Mouse (Mus musculus) heart, adult 11 months (tissue): Measurements from ENCODE around the gene Prrc2a.

Source experiments
- DNase-seq: peaks from one replicate; pipeline ENCODE4 v3.0.0; 2022

Gene Prrc2a

DNA sequence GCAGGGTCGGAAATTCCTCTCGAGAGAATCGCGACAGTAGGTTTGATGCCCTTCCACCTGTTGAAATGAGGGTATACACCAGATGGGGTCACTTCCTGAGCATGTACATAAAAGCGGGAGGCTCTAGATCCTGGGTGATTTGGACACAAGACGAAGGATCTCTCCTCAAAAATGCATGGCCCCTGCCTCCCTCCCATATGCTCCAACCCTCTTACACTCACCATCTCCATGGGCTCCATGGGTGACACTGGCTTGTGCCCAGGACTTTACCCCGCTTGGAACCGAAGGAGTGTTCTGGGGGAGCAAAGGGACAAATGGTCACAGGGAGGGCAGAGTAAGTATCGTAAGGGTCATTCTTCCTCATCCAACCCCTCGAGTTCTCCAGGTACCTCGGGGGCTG lies 3.3 kb downstream of the Prrc2a start:
- peak; percentile 92 for DNase-seq

DNA sequence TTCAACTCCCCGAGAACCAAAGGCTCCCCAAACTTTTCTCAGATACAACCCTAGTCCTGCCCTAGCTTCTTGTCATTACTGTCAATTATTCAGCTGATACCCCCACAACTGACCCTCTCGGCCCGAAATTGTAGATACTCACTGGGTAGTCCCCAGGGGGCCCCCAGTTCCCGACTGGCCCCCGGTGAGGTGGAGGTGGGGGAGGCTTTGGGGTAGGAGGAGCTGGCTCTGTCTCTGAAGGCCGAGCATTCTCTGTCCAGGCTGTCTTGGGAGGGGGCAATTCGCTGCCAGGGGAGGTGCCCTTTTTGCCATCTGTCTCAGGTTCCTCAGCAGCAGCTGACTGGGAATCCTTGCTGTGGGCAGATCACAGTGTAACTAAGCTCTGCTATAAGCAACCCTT lies 5.1 kb downstream of the Prrc2a start:
- peak; percentile 91 for DNase-seq

DNA sequence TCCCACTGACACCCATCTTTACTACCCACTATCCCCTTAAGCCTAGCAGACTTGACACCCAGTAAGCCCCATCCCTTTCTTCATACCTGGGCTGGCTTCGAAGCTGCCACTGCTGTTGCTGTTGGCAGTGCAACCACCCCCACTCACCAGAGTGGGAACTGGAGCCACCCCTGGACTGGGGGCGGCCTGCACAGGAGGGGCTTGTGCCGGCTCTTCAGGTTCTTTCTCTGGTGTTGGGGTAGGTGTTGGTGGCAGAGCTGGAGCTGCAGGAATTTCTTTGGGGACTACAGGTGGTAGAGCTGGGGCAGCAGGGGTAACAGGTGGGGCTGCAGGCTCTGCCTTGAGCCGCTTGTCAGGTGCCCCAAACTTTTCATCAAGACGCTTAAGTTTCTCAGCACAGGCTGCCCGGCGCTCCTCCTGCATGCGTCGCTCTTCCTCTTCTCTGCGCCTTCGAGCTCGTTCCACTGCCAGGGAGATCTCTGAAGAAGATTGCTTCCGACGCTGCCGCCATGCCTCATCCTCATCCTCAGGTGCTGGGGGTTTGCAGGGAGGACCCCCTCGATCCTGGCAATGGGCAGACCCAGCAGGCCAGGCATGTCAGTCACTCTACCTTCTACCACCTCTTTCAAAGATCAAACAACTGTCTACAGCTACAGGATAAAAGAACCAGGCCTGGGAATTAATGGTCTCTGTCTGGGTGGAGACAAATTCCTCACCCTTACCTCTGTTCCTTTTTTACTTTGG lies 5.7 kb downstream of the Prrc2a start:
- peak; percentile 90 for DNase-seq

DNA sequence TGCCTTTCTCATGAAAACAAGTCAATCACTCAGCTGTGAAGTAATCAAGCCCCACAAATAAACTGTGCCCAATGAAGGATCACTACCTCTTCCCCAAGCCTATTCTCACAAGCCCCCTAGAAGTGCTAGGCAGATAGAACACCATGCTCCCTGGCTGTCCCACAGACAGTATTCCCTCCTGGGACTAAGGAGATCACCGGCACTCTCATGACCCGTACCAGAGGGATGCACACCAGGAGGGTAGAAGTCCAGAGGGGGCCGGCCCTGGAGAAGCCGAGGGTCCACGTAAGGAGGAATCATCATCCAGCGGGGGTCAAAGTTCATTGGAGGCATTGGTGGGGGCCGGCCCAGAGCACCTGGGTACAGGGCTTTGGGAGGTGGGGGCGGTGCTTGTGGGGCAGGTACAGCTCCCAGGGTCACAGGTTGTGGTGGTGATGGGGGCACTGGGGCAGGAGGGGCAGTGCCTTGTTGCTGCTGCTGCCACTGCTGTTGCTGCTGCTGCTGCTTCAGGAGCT lies 7.0 kb downstream of the Prrc2a start:
- DNase-seq = peak; percentile 93

DNA sequence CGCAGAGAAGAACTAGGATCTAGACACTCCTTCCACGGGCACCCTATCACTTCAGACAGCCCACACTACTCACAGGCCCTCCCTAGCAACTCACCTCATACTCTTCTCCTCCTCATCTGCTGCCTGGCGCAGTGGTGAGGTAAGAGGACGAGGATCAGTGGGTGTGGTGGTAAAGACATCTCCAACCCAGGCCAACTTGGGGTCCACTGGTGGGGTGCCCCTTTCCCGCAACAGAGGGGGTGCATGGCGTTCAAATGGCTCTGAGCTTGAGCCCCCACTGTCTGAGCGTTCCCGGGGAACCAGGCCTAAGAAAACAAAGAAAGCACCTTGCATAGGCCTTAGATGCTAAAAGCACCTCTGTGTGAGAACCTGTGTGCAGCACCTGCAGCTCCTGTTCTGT lies 7.4 kb downstream of the Prrc2a start:
- DNase-seq = peak; percentile 91

DNA sequence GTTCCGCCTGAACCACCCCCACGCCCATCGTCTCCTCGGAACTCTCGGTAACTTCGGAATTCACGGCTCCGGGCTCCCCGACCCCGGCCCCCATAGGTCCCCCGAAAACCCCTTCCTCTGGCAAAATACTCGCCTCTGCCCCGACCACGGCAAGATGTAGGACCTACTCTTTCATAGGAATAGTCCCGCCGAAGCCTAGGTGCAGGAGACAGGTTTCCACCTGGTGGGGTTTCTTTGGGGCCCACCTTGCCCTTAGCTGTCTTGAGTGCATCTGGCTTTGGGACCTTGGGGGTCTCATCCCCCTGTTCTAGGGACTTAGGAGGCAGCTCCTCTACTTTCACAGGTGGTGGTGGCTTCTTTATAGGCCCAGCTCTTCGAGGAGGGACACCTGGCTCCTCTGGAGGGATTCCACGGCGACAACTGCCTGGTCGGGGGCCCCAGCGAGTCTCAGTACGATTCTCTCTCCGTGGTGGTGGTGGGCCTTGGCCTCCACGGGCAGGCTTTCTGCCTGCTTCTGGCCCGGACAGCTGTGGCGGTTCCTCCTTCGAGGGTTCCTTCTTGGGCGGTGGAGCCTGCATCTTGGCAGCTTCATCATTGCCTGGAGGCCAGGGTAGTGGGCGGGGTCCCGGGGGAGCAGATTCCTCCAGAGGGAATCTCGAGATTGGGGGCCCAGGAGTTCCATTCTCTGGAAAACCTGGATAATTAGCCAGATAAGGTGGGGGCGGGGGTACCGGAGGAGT lies 8.1 kb downstream of the Prrc2a start:
- peak; percentile 93 for DNase-seq

DNA sequence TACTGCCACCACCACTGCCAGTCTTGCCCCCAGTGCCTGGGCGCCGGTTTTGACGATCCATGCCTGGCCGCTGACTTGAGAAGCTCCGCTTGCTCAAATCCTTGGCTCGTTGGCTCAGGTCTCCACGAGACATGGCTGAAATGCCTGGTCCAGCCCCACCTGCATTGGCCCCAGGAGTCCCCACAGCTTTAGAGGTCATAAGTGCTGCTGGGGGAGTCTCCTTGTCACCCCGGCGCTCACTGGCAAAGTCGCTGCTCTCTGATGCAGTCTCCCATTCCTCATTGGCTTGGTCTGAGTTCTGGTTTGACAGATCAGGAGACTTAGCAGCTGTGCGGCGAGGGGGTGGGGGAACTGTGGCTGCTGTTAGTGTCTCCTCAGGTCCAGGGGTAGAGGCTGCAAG lies 9.2 kb downstream of the Prrc2a start:
- DNase-seq = peak; percentile 93

DNA sequence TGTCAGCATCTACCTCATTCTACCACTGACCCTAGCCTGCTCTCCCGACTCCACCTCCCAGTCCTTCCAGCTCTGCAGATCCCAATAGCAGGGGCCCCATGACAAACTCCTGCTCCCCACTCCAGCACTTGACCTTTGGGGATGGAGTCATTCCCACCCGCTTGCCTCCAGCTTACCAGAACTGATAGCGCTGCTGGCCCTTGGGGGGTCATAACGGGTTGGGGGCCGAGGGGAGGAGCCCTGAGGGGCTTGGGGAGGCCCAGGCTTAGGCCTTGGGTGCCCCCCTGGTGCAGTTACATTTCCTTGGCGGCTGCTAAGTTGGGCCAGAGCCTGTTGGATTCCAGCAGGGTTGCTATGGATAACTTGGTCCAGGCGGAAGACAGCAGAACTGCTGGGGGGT lies 10.1 kb downstream of the Prrc2a start:
- peak; percentile 92 for DNase-seq

DNA sequence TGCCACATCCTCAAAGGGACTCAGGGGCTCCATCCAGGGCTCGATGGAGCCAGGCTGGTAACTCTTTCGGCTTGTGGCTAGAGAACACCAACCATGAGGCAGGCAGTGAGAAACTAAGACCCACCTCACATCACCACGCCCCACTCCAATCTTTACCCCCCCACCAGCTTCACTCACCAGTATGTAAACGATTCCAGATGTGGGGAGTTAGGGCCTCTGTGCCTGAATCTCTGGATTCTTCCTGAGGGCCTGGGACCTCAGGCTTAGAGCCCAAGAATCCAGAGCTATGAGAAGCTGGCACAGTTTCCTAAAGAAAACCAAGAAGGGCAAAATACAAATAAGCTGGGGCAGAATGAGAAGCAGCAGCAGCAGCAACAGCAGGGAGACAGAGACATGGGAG lies 10.8 kb downstream of the Prrc2a start:
- no peak for DNase-seq

DNA sequence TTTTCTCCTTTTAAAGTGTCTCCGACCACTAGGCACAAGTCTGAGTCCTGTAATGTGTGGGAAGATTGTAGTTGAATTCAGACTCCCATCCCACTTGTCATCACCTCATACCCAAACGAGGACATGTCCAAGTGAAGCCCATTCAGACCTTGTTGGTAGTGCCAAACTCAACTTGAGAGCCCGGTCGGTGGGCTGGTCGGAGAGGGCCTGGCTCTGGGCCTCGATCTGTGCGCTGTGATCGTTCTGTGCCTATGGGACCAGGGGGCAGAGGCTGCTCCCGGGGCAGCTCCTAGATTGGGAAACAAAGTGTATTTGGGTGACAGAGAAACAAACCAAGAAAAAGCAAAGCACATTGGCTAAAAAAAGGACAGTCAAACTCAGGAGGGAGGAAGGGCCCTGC lies 11.6 kb downstream of the Prrc2a start:
- peak; percentile 90 for DNase-seq

DNA sequence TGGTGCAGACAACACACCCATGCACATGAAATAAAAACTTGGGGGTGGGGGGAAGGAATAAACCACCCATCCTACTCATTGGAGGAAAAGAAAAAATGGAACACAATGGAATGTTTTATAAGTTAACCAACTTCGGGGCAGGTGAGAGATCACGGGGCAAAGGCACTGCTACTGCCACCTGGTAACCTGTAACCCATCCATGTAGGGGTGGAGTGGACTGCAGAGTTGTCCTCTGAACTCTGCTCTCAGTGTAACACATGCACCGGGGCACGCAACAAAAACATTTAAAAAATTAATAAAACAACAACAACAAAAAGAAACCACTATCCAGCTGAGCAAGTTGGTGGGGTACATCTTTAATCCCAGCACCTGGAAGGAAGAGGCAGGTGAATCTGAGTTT lies 12.6 kb downstream of the Prrc2a start:
- DNase-seq = no peak

DNA sequence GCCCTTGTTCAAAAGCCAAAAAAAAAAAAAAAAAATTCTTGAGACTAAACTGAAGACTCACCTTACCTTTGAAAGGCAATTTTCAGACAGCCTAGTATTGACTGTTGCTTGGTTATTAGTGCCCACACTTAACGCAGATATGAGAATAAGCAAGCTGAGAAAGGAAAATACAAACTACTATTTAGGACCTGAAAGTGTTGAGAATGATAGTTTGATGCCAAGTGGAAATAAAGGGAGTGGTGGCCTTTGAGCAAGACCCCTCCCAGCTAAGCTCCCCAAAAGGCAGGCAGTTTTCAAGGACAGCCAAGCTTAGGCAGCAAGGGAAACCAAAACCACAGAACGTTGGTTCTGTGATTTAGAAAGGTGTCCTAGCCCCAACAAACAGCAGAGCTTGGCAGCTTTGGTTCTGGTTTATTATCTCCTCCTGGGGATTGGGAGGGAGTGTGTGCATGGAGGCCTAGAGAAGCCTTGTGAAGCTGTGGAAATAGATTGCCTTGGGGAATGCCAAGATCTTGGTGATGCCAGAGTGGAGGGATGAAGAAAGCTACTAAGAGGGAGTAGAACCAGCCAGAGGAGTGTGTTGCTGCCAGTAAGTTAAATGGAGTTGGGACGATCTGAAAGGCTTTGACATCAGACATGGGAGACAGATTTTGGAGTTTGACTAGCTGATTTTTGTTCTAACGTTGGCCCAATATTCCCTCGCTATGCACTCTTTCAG lies 16.6 kb downstream of the Prrc2a start:
- no peak for DNase-seq

DNA sequence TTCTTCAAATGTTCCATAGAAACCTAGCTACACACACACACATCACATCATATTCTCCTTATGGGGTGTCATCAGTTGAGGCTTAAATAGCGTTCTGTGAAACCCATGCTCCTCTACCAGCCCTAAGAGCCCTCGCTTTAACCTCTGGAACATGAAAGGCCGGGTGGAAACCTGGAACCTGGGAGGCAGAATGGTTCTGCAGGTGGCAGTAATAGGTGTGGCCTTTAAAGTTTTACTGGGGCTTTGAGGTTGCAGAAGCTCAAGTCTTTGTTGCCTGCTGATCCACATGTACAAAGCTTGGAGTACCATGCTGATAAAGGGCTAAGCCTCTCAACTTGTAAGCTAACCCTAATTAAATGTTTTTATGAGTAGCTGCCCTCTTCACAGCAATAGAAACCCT lies 17.3 kb downstream of the Prrc2a start:
- DNase-seq = no peak

DNA sequence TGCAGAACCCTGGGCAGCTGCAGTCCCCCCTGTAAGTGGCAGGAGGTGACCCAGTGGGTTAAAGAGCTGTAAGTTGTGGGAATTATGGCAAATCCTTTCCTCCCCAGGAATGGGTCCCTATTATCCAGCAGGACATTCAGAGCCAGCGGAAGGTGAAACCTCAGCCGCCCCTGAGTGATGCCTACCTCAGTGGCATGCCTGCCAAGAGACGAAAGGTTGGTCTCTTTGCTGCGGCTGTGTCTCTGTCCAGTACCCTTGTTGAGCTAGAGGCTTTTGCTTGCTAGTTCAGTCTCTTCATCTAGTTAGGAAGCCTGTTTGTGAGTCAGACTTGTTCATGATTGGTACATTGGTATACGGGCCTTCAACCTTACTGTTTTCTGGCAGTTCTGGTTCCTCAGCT lies 18.6 kb downstream of the Prrc2a start:
- no peak for DNase-seq

DNA sequence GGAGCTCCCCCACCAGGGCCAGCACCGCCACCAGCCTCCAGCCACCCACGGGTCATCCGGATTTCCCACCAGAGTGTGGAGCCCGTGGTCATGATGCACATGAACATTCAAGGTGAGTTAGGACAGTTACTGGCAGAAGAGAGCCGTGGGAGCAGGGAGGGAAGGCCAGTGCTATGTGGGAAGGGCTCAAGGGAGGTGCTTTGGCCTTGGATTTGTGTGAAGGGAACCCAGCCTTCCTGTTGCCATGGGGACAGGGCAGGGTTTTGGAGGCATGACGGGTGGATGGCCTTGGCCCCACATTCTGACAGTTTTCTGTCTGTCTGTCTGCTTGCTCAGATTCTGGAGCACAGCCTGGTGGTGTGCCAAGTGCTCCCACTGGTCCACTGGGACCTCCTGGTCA lies 22.7 kb downstream of the Prrc2a start:
- no peak for DNase-seq

DNA sequence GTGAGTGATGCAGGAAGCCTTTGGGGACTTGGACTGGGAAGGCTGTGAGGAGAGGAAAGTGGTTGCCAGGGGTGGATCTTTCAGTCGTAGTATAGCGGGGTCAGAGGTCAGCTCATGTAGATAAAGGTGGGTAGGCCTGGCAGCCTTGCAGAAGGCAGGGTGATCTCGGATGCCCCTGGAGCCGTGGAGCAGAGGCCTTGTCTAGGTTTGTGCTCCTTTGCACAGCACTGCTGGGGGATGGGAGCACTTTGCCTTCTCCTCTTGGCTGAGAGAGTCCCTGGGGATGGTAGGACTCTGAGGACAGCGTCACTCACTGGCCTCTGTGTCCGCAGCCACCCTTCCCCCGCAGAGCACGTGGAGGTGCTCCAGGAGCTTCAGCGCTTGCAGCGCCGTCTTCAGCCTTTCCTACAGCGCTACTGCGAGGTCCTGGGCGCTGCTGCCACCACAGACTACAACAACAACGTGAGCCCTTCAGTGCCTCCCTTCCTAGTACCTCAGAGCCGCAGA lies 24.2 kb downstream of the Prrc2a start:
- peak; percentile 95 for DNase-seq

DNA sequence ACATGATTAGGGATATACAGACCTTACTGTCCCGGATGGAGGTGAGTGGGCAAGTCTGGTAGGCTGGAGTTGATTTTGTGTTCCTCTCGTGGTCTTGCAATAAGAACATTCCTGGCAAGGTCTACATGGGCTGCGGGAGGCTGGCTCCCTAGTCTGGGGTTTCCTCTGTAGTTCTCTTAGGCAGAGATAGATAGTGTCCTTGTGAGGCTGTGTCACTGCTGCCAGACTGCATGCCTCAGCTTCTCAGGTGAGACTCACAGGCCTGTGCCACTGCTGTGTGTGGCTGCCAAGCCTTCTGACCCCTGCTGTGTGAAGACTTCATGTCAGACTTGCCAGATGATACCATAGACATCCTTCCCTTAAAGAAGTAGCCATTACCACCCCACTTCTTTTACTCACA lies 25.4 kb downstream of the Prrc2a start:
- no peak for DNase-seq

DNA sequence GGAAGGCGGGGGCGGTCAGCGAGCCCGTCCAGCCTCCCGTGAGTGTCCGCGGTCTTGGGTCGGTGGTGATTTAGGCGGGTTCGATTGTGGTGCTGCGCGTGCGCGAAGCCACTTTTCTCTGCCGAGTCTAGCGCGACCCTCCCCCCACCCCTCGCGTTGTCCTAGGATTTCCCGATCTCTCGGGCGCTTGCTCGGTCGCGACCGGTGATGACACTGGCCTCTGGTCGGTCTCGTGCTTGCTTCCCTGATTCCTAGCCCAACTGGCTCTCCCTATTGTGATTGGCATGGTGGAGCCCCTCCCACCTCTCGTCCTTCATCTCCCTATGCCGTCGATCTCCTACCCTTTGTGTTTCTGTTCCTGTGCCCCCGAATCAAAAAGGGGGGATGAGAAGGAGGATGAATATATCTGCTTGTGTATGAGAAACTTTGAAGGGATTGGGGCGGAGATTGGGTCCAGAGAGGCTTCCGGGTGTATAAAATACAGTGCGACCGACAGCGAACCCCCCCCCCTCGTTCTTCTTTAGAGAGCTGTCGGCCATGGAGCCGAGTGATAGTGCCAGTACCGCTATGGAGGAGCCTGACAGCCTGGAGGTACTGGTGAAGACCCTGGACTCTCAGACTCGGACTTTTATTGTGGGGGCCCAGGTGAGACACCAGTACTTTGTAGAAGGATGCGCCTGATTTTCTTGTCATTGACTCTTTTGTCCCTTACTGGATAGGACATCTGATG lies 28.9 kb downstream of the Prrc2a start:
- no peak for DNase-seq

DNA sequence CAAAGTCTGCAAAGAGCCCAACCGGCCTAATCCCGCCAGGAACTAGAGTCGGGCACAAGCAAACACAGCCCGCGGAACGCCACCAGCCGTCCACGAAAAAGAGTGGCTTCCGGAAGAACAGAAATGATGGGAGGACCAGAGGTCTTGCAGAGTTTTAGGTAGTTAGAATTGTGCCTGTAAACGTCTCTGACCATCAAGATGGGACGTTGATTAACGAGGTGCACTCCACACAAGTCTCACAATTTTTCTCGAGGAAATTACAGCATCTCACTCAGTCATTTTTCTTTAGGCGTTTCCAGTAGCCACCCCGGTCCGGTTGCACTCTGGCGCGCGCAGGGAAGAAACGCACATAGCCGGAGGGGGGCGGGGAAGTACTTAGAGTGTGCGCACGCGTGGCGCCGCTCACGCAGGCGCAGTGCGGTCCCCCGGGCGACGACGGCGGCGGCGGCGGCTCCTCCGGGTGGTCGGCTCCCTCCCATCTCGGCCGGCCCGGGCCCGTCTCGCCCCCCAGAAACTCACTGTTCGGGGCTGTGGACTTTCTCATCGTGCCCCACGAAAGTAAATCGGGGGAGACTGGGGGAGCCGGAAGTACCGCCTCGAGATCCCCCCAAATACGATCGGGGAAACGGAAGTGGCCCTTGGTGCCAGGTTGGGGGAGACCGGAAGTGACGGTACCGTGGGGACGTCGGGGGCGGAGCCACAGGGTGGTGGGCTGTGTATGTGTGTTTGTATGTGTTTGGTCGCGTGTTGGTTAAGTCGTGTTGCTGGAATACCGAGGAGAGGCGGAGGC lies 29.7 kb downstream of the Prrc2a start, which contains the start of gene Bag6:
Gene Bag6, plus strand, starts transcription at position 378 of the 790 bp plus-strand sequence.
- peak; percentile 100 for DNase-seq

DNA sequence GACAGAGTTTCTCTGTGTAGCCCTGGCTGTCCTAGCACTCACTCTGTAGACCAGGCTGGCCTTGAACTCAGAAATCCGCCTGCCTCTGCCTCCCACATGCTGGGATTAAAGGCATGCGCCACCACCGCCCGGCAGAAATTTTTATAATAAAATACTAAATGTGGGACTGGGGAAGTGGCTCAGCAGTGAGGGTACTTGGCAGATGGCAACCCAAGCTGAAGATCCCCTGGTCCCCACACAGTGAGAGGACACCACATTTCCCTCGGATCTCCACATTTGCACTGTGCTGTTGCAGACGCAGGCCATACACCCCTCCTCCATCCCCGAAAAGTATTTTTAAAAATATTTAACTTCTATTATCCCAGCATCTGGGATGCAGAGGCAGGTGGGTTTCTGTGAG lies 31.2 kb downstream of the Prrc2a start:
- no peak for DNase-seq

DNA sequence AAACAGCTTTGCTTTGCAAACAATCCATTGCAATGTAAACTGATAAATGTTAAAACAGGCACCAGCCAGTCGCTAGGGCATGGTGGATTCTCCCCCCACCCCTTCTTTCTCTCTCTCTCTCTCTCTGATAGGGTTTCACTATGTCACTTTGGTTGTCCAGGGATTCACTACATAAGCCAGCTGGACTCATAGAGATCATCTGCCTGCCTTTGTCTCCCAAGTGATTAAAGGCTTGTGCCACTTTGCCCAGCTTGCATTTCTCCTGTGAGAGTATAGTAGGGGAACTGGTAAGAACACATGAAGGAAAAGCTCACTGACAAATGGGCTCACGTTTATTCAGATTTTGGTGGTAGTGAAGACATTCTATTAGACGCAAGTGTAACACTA lies 32.5 kb downstream of the Prrc2a start:
- no peak for DNase-seq
